Mouse (Mus musculus) kidney, adult 8-10 months (tissue): ENCODE measurements around the gene Pbx1.

Source experiments
- DNase-seq, 2 experiments: peaks; one replicate each; pipeline ENCODE4 v3.0.0; 2022

Gene Pbx1

GRCm38 (mm10) chr1:168222794-168223193 lies 209.3 kb downstream of the Pbx1 start:
- no peak for DNase-seq

GRCm38 (mm10) chr1:168221071-168221521 lies 211.0 kb downstream of the Pbx1 start:
- no peak for DNase-seq

GRCm38 (mm10) chr1:168215896-168216747 lies 215.9 kb downstream of the Pbx1 start:
- DNase-seq, result no peak

GRCm38 (mm10) chr1:168215468-168215867 lies 216.6 kb downstream of the Pbx1 start:
- DNase-seq, result no peak

GRCm38 (mm10) chr1:168214040-168214443 lies 218.0 kb downstream of the Pbx1 start:
- DNase-seq, result peak; percentile 44 to 64

GRCm38 (mm10) chr1:168213595-168213994 lies 218.5 kb downstream of the Pbx1 start:
- DNase-seq, result peak in 1 of 2 experiments; percentile 19

GRCm38 (mm10) chr1:168210401-168210800 lies 221.7 kb downstream of the Pbx1 start:
- DNase-seq, result no peak

GRCm38 (mm10) chr1:168200570-168201156 lies 231.4 kb downstream of the Pbx1 start:
- no peak for DNase-seq

GRCm38 (mm10) chr1:168198276-168198675 lies 233.8 kb downstream of the Pbx1 start:
- no peak for DNase-seq

GRCm38 (mm10) chr1:168197908-168198258 lies 234.2 kb downstream of the Pbx1 start:
- no peak for DNase-seq

GRCm38 (mm10) chr1:168197195-168197907 lies 234.7 kb downstream of the Pbx1 start:
- DNase-seq, result no peak

GRCm38 (mm10) chr1:168193364-168193763 lies 238.7 kb downstream of the Pbx1 start:
- DNase-seq, result no peak

- no peak for DNase-seq
These were observed 249.3 kb downstream of the Pbx1 start for GRCm38 (mm10) chr1:168182816-168183215.

- peak in 1 of 2 experiments; percentile 13 for DNase-seq
These were observed 251.2 kb downstream of the Pbx1 start for GRCm38 (mm10) chr1:168180622-168181441.

GRCm38 (mm10) chr1:168179691-168180090 lies 252.4 kb downstream of the Pbx1 start:
- no peak for DNase-seq

- no peak for DNase-seq
These were observed 253.5 kb downstream of the Pbx1 start for GRCm38 (mm10) chr1:168178611-168179010.

- DNase-seq, result no peak
These were observed 256.5 kb downstream of the Pbx1 start for GRCm38 (mm10) chr1:168175586-168175985.

GRCm38 (mm10) chr1:168169791-168170190 lies 262.3 kb downstream of the Pbx1 start:
- no peak for DNase-seq

- no peak for DNase-seq
These were observed 262.9 kb downstream of the Pbx1 start for GRCm38 (mm10) chr1:168169052-168169779.

GRCm38 (mm10) chr1:168167781-168168180 lies 264.3 kb downstream of the Pbx1 start:
- DNase-seq, result no peak

GRCm38 (mm10) chr1:168166841-168167240 lies 265.2 kb downstream of the Pbx1 start:
- no peak for DNase-seq

GRCm38 (mm10) chr1:168164945-168165344 lies 267.1 kb downstream of the Pbx1 start:
- peak in 1 of 2 experiments; percentile 20 for DNase-seq
